Mouse (Mus musculus): ENCODE measurements at regions not wholly inside any gene's neighbourhood (a gene's known extent, or its start where the extent isn't known, plus 50 kb on each side); places are given as distances from the start of the nearest gene placed in this dataset.
A peak's percentile ranks its signal among the peaks of the same experiment; 100 is the strongest.

DNA sequence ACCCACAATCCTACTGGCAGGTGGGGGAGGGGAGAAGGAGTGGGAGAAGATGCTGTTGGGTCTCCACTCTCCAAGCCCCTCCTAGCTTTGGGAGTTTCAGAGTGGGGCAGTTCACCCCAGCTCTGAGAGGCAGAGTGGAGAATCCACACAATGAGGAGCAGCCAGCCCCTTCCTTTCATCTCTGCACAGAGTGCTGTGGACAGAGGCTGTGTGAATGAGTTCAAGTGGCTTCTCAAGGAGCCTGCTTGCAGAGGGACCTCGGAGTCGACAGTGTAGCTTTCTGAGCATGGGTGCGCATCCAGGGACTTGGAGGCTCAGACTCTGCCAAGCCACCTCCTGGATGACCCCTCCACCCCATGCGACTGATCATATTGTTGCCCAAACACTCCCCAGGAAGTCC, 88.9 kb upstream of the Gm26897 start:
- Histone ChIP-seq H3K27ac (no peak overlapping the region), H3K9me3 (no peaks in the 10 kb centered on the region), H3K4me1 (replicated peaks) (peaks cover 23% of the 10 kb centered on the region), H3K27me3 (replicated peaks) (no peaks in the 10 kb centered on the region), H3K36me3 (no peaks in the 10 kb centered on the region), H3K9ac (no peak overlapping the region), H3K4me2 (replicated peaks) (no peak overlapping the region), H3K4me3 (replicated peaks) (no peak overlapping the region)
- no peak for ATAC-seq
- 58% methylated on average over 4 of the region's 4 CpGs for WGBS

DNA sequence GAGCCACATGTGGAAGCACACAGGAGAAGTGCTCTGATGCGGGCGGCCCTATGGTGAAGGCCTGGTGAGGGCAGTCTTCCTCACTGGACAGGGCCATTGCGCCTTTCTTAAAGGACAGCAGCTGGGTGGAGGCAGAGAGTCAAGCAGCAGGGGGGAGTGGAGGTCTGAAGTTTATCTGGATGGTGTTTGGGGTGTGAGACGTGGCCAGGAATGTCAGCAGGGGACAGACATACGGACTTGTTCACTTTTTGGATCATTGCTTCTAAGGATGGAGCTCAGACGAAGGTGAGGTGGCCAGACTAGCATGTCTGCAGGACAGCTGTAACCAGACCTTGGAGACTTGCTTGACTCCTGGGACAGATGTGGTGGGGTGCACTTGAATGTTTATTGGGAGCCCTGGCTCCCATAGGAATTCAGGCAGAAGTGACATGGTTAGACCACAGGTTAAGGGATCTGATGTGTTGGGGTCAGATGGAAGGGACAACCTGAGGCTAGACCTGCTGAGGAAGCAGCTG, 86.0 kb upstream of the Gm26897 start:
- Histone ChIP-seq H3K4me2 (replicated peaks) (no peak overlapping the region), H3K4me3 (replicated peaks) (no peak overlapping the region), H3K27ac (peak overlapping the region; percentile 73; the same call in 1 of the 2 replicates), H3K27me3 (replicated peaks) (no peaks in the 10 kb centered on the region), H3K4me1 (replicated peaks) (peaks cover 20% of the 10 kb centered on the region), H3K9me3 (no peaks in the 10 kb centered on the region), H3K36me3 (no peaks in the 10 kb centered on the region), H3K9ac (no peak overlapping the region)
- 80% methylated on average over 6 of the region's 6 CpGs for WGBS
- ATAC-seq: no peak

DNA sequence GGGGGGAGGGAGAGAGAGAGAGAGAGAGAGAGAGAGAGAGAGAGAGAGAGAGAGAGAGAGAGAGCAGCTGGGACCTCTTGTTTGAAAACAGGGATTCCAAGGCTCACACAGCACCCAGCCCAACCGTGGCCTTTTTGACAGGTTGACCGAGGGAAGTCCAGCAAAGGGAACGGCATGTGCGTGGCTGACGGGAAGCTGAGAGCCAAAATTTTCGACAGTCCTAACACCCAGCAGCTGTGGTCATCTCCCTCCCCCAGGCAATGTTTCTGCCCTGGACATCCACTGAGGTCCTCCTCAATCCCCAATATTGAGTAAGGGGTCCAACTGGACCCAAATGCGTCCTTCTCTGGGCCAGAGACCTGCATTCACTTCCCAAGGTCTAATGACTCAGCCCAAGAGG, 85.2 kb upstream of the Gm26897 start:
- peaks cover 20% of the 10 kb centered on the region for H3K4me1 ChIP-seq (replicated peaks)
- ATAC-seq: peak; percentile 37; the same call in 1 of the 2 replicates
- H3K4me3 ChIP-seq (replicated peaks): no peak overlapping the region
- no peaks in the 10 kb centered on the region for H3K27me3 ChIP-seq (replicated peaks)
- 0 out of 2 replicates have a peak overlapping the region, but pooled peaks have one; percentile 11 for H3K4me2 ChIP-seq (replicated peaks)
- WGBS: 38% methylated on average over 7 of the region's 7 CpGs
- H3K9ac ChIP-seq: no peak overlapping the region
- H3K27ac ChIP-seq: peak overlapping the region; percentile 73
- H3K36me3 ChIP-seq: no peaks in the 10 kb centered on the region
- no peaks in the 10 kb centered on the region for H3K9me3 ChIP-seq

DNA sequence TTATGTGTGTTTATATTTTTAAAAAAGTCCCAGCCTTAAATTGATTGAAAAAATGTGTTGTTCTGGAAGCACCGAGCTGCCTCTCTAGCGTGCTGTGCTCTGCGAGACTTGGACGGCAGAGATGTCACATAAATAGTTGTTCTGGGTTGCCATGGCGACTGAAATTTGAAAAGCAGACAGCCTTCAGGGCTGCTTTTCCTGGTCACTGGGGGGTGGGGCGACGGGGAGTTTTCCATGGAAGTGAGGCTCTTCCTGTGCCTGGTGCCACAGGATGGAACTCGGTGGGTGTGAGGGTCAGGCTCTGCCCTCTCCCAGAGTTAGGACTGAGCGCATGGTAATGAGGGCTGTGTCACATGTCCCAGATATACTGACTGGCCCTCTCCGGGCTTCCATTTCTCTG, 84.7 kb upstream of the Gm26897 start:
- Histone ChIP-seq H3K4me3 (replicated peaks) (no peak overlapping the region), H3K9me3 (no peaks in the 10 kb centered on the region), H3K27ac (peak overlapping the region; percentile 68), H3K27me3 (replicated peaks) (no peaks in the 10 kb centered on the region), H3K4me1 (replicated peaks) (peaks cover 20% of the 10 kb centered on the region), H3K36me3 (no peaks in the 10 kb centered on the region), H3K4me2 (replicated peaks) (no peak overlapping the region; the same call in 1 of the 2 replicates), H3K9ac (no peak overlapping the region)
- WGBS: 22% methylated on average over 10 of the region's 10 CpGs
- ATAC-seq: peak; percentile 68

DNA sequence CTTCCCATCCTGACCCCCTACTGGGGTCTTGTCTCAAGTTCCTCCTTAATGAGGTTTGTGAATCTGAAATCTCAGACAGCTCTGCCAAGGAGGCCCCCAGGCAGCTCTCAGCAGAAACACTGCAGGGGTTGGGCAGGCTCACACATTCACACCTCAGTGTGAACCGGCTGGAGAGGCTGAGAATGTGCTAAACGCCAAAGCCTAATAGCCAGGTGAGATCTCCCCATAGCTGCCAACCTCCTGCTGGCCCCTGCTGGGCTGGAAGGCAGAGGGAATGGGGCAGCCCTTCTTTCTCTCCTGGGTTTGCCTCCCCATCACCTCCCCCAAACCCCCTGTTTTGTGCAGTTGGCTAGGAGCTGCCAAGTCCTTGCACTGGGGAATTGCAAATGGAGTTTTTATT, 81.3 kb upstream of the Gm26897 start:
- no peak overlapping the region for H3K4me3 ChIP-seq (replicated peaks)
- no peaks in the 10 kb centered on the region for H3K36me3 ChIP-seq
- H3K27ac ChIP-seq: no peak overlapping the region
- H3K4me1 ChIP-seq (replicated peaks): peaks cover 18% of the 10 kb centered on the region
- H3K27me3 ChIP-seq (replicated peaks): no peaks in the 10 kb centered on the region
- H3K9ac ChIP-seq: no peak overlapping the region
- H3K9me3 ChIP-seq: no peaks in the 10 kb centered on the region
- H3K4me2 ChIP-seq (replicated peaks): no peak overlapping the region
- WGBS: 22% methylated on average over 2 of the region's 2 CpGs
- no peak for ATAC-seq

DNA sequence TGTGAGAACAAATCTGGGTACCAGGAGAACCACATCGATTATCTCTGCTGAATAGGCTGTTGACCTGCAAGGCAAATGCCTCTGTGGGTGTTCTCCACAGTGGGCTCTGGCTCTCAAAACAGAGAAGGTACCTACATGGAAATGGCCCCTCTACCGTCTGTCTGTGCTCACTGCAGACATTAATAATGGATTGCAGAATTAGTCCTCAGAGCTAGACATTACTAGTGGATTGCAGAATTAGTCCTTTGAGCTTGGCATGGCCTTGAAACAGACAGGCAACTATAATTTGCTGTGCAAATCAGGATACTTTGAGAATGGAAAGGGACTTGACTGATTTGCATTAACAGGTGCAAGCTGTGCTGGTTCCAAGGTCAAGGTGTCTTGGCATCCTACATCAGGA, 77.3 kb upstream of the Gm26897 start:
- no peaks in the 10 kb centered on the region for H3K36me3 ChIP-seq
- no peaks in the 10 kb centered on the region for H3K9me3 ChIP-seq
- H3K9ac ChIP-seq: no peak overlapping the region
- no peaks in the 10 kb centered on the region for H3K4me1 ChIP-seq (replicated peaks)
- ATAC-seq: no peak
- H3K27ac ChIP-seq: no peak overlapping the region
- H3K4me3 ChIP-seq (replicated peaks): no peak overlapping the region
- H3K27me3 ChIP-seq (replicated peaks): no peaks in the 10 kb centered on the region
- 71% methylated on average over 2 of the region's 2 CpGs for WGBS
- no peak overlapping the region for H3K4me2 ChIP-seq (replicated peaks)

DNA sequence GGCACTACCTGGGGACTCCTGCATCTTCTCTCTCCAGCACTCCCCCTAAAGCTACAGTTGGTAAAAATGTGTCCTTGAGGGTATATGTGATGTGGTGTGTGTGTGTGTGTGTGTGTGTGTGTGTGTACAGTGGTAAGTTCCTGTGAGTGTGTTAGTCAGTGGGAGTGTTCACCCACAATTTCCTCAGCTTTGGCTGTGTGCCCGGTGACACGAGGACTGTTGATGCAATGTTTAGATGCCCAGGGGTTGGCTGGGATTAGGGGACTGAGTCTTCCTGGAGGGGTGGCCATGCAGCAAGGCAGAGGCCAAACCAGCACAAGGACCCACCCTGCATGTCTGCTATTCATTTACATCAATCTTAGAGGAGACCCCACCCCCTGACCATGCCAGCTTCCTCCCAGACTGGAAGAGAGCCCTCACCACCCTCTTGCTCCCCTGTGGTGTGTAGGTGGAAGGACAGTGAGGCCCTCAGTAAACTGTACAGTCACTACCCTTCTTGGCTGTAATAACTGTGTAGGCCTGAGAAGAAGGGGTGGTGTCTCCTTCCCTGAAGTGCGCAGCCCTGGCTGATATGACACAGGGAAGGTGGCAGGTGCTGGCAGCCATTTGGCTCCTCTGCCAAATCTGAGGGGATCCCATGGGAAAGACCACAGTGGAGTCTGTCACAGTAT, 75.8 kb upstream of the Gm26897 start:
- Histone ChIP-seq H3K27me3 (replicated peaks) (no peaks in the 10 kb centered on the region), H3K27ac (no peak overlapping the region), H3K9ac (no peak overlapping the region), H3K4me2 (replicated peaks) (no peak overlapping the region), H3K9me3 (no peaks in the 10 kb centered on the region), H3K4me3 (replicated peaks) (no peak overlapping the region), H3K4me1 (replicated peaks) (0 out of 2 replicates have a peak, but pooled peaks cover 4% of the 10 kb centered on the region), H3K36me3 (no peaks in the 10 kb centered on the region)
- no peak for ATAC-seq
- 72% methylated on average over 3 of the region's 3 CpGs for WGBS

DNA sequence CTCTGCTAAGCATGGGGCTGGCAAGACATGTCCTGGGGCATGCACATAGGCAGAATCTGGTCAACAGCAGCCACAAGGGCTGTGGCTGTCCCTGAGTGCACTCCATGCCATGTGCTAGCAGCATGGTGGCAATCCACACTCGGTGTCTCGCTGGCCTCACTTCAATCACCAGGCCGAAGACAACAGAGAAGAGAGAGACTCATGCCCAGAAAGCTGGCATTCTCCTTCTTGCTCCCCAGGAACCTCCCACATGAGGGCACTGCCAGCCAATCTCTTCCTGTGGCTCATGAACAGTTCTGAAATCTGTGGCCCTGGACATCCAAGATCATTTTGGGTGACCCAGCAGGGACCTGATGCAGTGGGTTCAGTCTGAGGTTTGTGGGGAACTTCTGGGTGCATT, 74.5 kb upstream of the Gm26897 start:
- H3K9me3 ChIP-seq: no peaks in the 10 kb centered on the region
- no peak overlapping the region for H3K9ac ChIP-seq
- H3K27me3 ChIP-seq (replicated peaks): no peaks in the 10 kb centered on the region
- H3K36me3 ChIP-seq: no peaks in the 10 kb centered on the region
- 0 out of 2 replicates have a peak, but pooled peaks cover 4% of the 10 kb centered on the region for H3K4me1 ChIP-seq (replicated peaks)
- no peak overlapping the region for H3K4me2 ChIP-seq (replicated peaks)
- no peak for ATAC-seq
- H3K27ac ChIP-seq: no peak overlapping the region
- WGBS: 85% methylated on average over 3 of the region's 3 CpGs
- H3K4me3 ChIP-seq (replicated peaks): no peak overlapping the region

DNA sequence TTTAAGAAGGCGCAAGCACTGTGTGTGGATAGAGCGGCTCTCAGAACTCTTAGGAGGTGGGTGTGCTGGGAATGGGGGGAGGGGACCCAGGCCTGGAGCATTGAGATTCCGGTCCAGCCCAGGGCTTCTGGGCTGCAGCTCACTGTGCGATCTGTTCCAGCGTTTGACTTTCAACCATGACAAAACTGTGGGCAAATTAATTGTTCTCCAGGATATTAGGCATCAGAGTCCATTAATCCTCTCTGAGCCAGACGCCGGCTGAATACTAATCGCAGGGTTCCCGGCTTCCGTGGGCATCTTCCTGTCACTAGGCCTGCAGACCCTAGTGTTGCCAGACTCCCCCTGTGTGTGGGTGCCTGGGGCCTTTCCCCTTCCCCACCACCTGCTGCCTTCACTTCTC, 73.3 kb upstream of the Gm26897 start:
- 67% methylated on average over 10 of the region's 10 CpGs for WGBS
- ATAC-seq: no peak
- Histone ChIP-seq H3K4me1 (replicated peaks) (0 out of 2 replicates have a peak, but pooled peaks cover 4% of the 10 kb centered on the region), H3K9me3 (no peaks in the 10 kb centered on the region), H3K4me3 (replicated peaks) (no peak overlapping the region), H3K27me3 (replicated peaks) (no peaks in the 10 kb centered on the region), H3K27ac (no peak overlapping the region), H3K36me3 (no peaks in the 10 kb centered on the region), H3K4me2 (replicated peaks) (no peak overlapping the region), H3K9ac (no peak overlapping the region)

DNA sequence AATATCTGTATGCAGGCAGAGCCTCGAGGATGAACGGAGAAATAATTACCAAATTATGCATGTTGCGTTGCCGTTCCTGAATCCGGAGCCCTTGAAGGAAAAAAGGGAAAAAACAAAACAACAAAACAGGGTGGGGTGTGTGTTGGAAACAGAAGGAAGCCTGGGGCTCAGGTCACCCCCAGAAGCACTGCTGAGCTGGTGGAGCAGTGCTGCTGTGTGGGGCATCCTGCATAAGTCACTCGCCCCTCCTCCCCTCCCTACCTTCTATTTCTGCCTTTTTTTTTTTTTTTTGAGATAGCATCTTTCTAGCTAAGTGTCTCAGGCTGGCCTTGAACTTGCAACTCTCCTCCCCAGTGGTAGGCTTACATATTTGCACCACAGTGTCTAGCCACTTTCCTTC, 72.8 kb upstream of the Gm26897 start:
- H3K27ac ChIP-seq: no peak overlapping the region
- H3K36me3 ChIP-seq: no peaks in the 10 kb centered on the region
- H3K9me3 ChIP-seq: no peaks in the 10 kb centered on the region
- no peaks in the 10 kb centered on the region for H3K27me3 ChIP-seq (replicated peaks)
- 75% methylated on average over 6 of the region's 6 CpGs for whole genome bisulfite sequencing
- no peak overlapping the region for H3K9ac ChIP-seq
- no peak for ATAC-seq
- no peak overlapping the region for H3K4me2 ChIP-seq (replicated peaks)
- H3K4me3 ChIP-seq (replicated peaks): no peak overlapping the region
- 0 out of 2 replicates have a peak, but pooled peaks cover 4% of the 10 kb centered on the region for H3K4me1 ChIP-seq (replicated peaks)

DNA sequence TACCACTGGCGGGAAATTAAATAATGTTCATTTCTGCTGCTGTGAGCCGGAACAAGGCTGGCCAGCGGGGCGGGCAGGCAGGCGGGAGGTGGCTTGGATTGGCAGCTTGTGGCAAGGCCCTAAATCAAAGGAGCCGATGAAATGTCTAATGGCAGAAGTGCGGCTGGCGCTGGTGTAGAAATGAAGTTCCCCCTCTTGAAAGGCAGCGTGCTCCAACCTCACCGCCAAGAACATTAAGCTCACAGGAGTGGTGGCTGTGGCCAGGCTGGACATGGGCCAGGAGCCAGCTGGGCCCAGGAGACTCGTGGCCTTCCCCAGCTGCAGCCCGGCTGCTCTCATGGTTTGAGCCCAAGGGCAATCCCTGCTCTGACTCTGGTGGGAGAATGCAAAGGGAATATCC, 71.8 kb upstream of the Gm26897 start:
- H3K36me3 ChIP-seq: no peaks in the 10 kb centered on the region
- H3K4me3 ChIP-seq (replicated peaks): no peak overlapping the region
- H3K4me2 ChIP-seq (replicated peaks): no peak overlapping the region
- H3K27ac ChIP-seq: no peak overlapping the region
- no peaks in the 10 kb centered on the region for H3K27me3 ChIP-seq (replicated peaks)
- H3K4me1 ChIP-seq (replicated peaks): 0 out of 2 replicates have a peak, but pooled peaks cover 4% of the 10 kb centered on the region
- peak; percentile 36 for ATAC-seq
- H3K9me3 ChIP-seq: no peaks in the 10 kb centered on the region
- H3K9ac ChIP-seq: no peak overlapping the region
- WGBS: 65% methylated on average over 12 of the region's 12 CpGs

DNA sequence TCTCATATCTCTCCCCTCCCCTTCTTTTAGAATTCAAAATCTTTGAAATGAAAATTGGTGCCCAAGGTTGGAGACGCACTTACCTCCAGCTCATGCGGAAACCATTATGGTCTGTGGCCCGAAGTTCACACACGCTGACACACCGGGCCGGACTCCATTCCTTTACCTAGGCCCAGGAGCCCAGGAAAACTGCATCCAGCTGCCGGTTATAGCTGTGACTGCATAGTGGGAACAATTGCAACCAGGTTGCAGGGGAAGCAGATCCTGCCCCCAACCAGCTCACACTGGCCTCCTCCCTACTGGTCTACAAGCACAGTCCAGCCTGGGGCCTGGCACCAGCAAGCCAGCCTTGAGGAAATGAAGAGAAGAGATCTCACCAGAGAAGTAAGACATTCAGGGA, 69.9 kb upstream of the Gm26897 start:
- H3K36me3 ChIP-seq: no peaks in the 10 kb centered on the region
- H3K9ac ChIP-seq: no peak overlapping the region

DNA sequence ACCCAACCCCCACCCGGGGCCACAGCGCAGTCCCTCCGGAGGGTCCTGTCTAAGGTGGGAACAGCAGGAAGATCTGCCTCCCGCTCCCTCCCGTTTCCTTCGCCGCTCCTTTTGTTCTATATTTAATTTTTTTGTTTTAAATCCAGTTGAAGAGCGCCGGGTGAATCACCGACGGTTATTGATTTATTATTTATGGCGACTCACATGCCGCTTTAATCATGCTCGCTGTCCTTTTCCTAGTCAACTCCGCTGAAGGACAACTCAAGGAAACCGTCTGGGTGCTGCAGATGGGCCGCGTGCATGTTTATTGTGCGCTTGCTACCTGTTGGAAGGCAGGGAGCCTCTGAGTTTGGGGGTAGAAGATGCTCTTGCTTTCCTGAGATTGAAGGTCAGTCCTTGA, 68.3 kb upstream of the Gm26897 start:
- no peak overlapping the region for H3K9ac ChIP-seq
- WGBS: 51% methylated on average over 19 of the region's 19 CpGs
- H3K36me3 ChIP-seq: no peaks in the 10 kb centered on the region
- H3K4me1 ChIP-seq (replicated peaks): 0 out of 2 replicates have a peak, but pooled peaks cover 4% of the 10 kb centered on the region
- H3K4me2 ChIP-seq (replicated peaks): no peak overlapping the region
- ATAC-seq: no peak
- no peak overlapping the region for H3K27ac ChIP-seq
- H3K4me3 ChIP-seq (replicated peaks): no peak overlapping the region
- no peaks in the 10 kb centered on the region for H3K27me3 ChIP-seq (replicated peaks)
- 0 out of 2 replicates have a peak, but pooled peaks cover 6% of the 10 kb centered on the region for H3K9me3 ChIP-seq

More for the DNA sequence above, 69.9 kb upstream of the Gm26897 start:
- Histone ChIP-seq H3K27me3 (replicated peaks) (no peaks in the 10 kb centered on the region), H3K4me3 (replicated peaks) (no peak overlapping the region), H3K9me3 (0 out of 2 replicates have a peak, but pooled peaks cover 6% of the 10 kb centered on the region), H3K27ac (no peak overlapping the region), H3K4me2 (replicated peaks) (no peak overlapping the region), H3K4me1 (replicated peaks) (0 out of 2 replicates have a peak, but pooled peaks cover 4% of the 10 kb centered on the region)
- 93% methylated on average over 7 of the region's 7 CpGs for WGBS
- no peak for ATAC-seq
